Mouse (Mus musculus): ENCODE measurements around the gene 2410015M20Rik. TPM values are rescaled to one million over a fixed set of nuclear protein-coding genes. Genes with fewer than 3 reads are reported as not detected.

Gene 2410015M20Rik
- polyA plus RNA-seq, 1 experiment from 2014 or later = 284 TPM

GRCm38 (mm10) chr17:56559386-56559785 lies 50.2 kb downstream of the 2410015M20Rik start:
- WGBS = 80% methylated on average over 3 of the region's 3 CpGs
- H3K27me3 ChIP-seq (ENCODE audit: insufficient read depth, low read length) = no peaks in the 10 kb centered on the region
- H3K36me3 ChIP-seq (ENCODE audit: insufficient read depth, low read length) = peaks cover 35% of the 10 kb centered on the region
- no peak overlapping the region for H3K27ac ChIP-seq (ENCODE audit: low read length)
- no peak overlapping the region for H3K9ac ChIP-seq (replicated peaks; ENCODE audit: low read length)
- H3K4me2 ChIP-seq (replicated peaks; ENCODE audit: low read depth, low read length) = no peak overlapping the region
- no peak for ATAC-seq (ENCODE audit: low FRiP score, low TSS enrichment)
- no peaks in the 10 kb centered on the region for H3K9me3 ChIP-seq (ENCODE audit: low read length)
- H3K4me3 ChIP-seq (ENCODE audit: low read length) = no peak overlapping the region
- H3K4me1 ChIP-seq (ENCODE audit: insufficient read depth, low read length) = no peaks in the 10 kb centered on the region

- Histone ChIP-seq H3K36me3 (ENCODE audit: insufficient read depth, low read length) (peaks cover 26% of the 10 kb centered on the region), H3K9ac (replicated peaks; ENCODE audit: low read length) (no peak overlapping the region), H3K27ac (ENCODE audit: low read length) (no peak overlapping the region), H3K4me1 (ENCODE audit: insufficient read depth, low read length) (no peaks in the 10 kb centered on the region), H3K4me2 (replicated peaks; ENCODE audit: low read depth, low read length) (no peak overlapping the region), H3K27me3 (ENCODE audit: insufficient read depth, low read length) (no peaks in the 10 kb centered on the region), H3K4me3 (ENCODE audit: low read length) (no peak overlapping the region), H3K9me3 (ENCODE audit: low read length) (no peaks in the 10 kb centered on the region)
- WGBS = 22% methylated on average over 3 of the region's 3 CpGs
- peak; percentile 60 for ATAC-seq (ENCODE audit: low FRiP score, low TSS enrichment)
These were observed 51.1 kb downstream of the 2410015M20Rik start for GRCm38 (mm10) chr17:56558448-56558847.

Other genes with a start within 250 kb of the 2410015M20Rik start
- gene Ptprs, start 133.3 kb downstream of the 2410015M20Rik start, polyA plus RNA-seq (2015; fragmentation: Nextera tagmentation; extraction: Ambion mirVana) = 76.1 and 87.2 TPM in 2 replicates
- not detected in 2 replicates for gene Znrf4, start 97.3 kb downstream of the 2410015M20Rik start, polyA plus RNA-seq (2015; fragmentation: Nextera tagmentation; extraction: Ambion mirVana)
- 1.8 and 2.4 TPM in 2 replicates for gene Gm20219, start 55.4 kb downstream of the 2410015M20Rik start, polyA plus RNA-seq (2015; fragmentation: Nextera tagmentation; extraction: Ambion mirVana)
- 80.2 and 86.0 TPM in 2 replicates for gene Safb2, start 25.2 kb downstream of the 2410015M20Rik start, polyA plus RNA-seq (2015; fragmentation: Nextera tagmentation; extraction: Ambion mirVana)
- 123 and 133 TPM in 2 replicates for gene Safb, start 24.9 kb downstream of the 2410015M20Rik start, polyA plus RNA-seq (2015; fragmentation: Nextera tagmentation; extraction: Ambion mirVana)
- gene Rpl36, start 3.6 kb upstream of the 2410015M20Rik start, polyA plus RNA-seq (2015; fragmentation: Nextera tagmentation; extraction: Ambion mirVana) = 1,616 and 1,628 TPM in 2 replicates
- 66.1 and 66.4 TPM in 2 replicates for gene Lonp1, start 17.1 kb upstream of the 2410015M20Rik start, polyA plus RNA-seq (2015; fragmentation: Nextera tagmentation; extraction: Ambion mirVana)
- gene Catsperd, start 18.4 kb upstream of the 2410015M20Rik start, polyA plus RNA-seq (2015; fragmentation: Nextera tagmentation; extraction: Ambion mirVana) = 1.1 and 1.3 TPM in 2 replicates
- gene Ranbp3, start 63.5 kb upstream of the 2410015M20Rik start, polyA plus RNA-seq (2015; fragmentation: Nextera tagmentation; extraction: Ambion mirVana) = 106 and 107 TPM in 2 replicates
- gene Ndufa11, start 108.0 kb upstream of the 2410015M20Rik start, polyA plus RNA-seq (2015; fragmentation: Nextera tagmentation; extraction: Ambion mirVana) = 479 and 501 TPM in 2 replicates
- gene Vmac, start 108.3 kb upstream of the 2410015M20Rik start, polyA plus RNA-seq (2015; fragmentation: Nextera tagmentation; extraction: Ambion mirVana) = 22.4 and 23.2 TPM in 2 replicates
- gene Nrtn, start 147.8 kb upstream of the 2410015M20Rik start, polyA plus RNA-seq (2015; fragmentation: Nextera tagmentation; extraction: Ambion mirVana) = 5.4 and 5.8 TPM in 2 replicates
- gene Dus3l, start 155.0 kb upstream of the 2410015M20Rik start, polyA plus RNA-seq (2015; fragmentation: Nextera tagmentation; extraction: Ambion mirVana) = 55.4 and 59.7 TPM in 2 replicates
- 1.6 and 1.8 TPM in 2 replicates for gene Prr22, start 160.5 kb upstream of the 2410015M20Rik start, polyA plus RNA-seq (2015; fragmentation: Nextera tagmentation; extraction: Ambion mirVana)
- gene Rfx2, start 221.2 kb upstream of the 2410015M20Rik start, polyA plus RNA-seq (2015; fragmentation: Nextera tagmentation; extraction: Ambion mirVana) = 3.4 and 4.4 TPM in 2 replicates